Mouse (Mus musculus) hindbrain, embryonic 16.5 days (tissue): Measurements from ENCODE around the gene Ackr3. TPM values are rescaled to one million over a fixed set of nuclear protein-coding genes. Genes with fewer than 3 reads are reported as not detected.
A peak's percentile ranks its signal among the peaks of the same experiment; 100 is the strongest.

Source experiments
- ATAC-seq: fragments of 200-750 bp; cut with Nextera tagmentation; 2 replicates; pipeline ENCODE4 v1.8.0; 2017; ENCODE audit warnings: moderate TSS enrichment, moderate library complexity
- H3K27ac ChIP-seq: fragments of 300-500 bp; sonication (generic); 2 replicates; pipeline ENCODE4 v1.5.1; 2014; ENCODE audit warnings: low read depth, mild to moderate bottlenecking, control low read depth, low read length, moderate library complexity
- H3K27me3 ChIP-seq: fragments of 300-500 bp; sonication (generic); replicated peaks from 2 replicates; pipeline ENCODE4 v1.6.1; 2014; ENCODE audit warnings: low read length; ENCODE audit not compliant: control insufficient read depth, insufficient read depth
- H3K36me3 ChIP-seq: fragments of 300-500 bp; sonication (generic); 2 replicates; pipeline ENCODE4 v1.6.1; 2014; ENCODE audit warnings: mild to moderate bottlenecking, low read length, moderate library complexity, mixed read lengths; ENCODE audit not compliant: control insufficient read depth, insufficient read depth
- H3K4me1 ChIP-seq: fragments of 300-500 bp; sonication (generic); 2 replicates; pipeline ENCODE4 v1.6.1; 2014; ENCODE audit warnings: low read depth, low read length; ENCODE audit not compliant: control insufficient read depth, insufficient read depth
- H3K4me2 ChIP-seq: fragments of 300-500 bp; sonication (generic); 2 replicates; pipeline ENCODE4 v1.6.1; 2014; ENCODE audit warnings: mild to moderate bottlenecking, low read length, control low read depth, moderate library complexity
- H3K4me3 ChIP-seq: fragments of 300-500 bp; sonication (generic); 2 replicates; pipeline ENCODE4 v1.5.1; 2014; ENCODE audit warnings: mild to moderate bottlenecking, low read length, control low read depth, moderate library complexity
- H3K9ac ChIP-seq: fragments of 300-500 bp; sonication (generic); 2 replicates; pipeline ENCODE4 v1.6.1; 2014; ENCODE audit warnings: low read depth, mild to moderate bottlenecking, control low read depth, low read length, moderate library complexity
- H3K9me3 ChIP-seq: fragments of 300-500 bp; sonication (generic); 2 replicates; pipeline ENCODE4 v1.6.1; 2014; ENCODE audit warnings: mild to moderate bottlenecking, low read length, moderate library complexity; ENCODE audit not compliant: control insufficient read depth
- whole genome bisulfite sequencing: fragments of 180-500 bp; shearing (Covaris S2); extraction: QIAGEN DNeasy Blood & Tissue Kit; methylation state at CpG from one replicate; pipeline ENCODE4 v1.1.7; 2014; 5-methylcytosine and 5-hydroxymethylcytosine counted together
- polyA plus RNA-seq: library from polyadenylated mRNA; unstranded; fragments of >200 nt; fragmentation: Nextera tagmentation; extraction: Ambion mirVana; gene quantifications from 2 replicates; pipeline ENCODE4 v1.2.1, GENCODE M21; 2015

Gene Ackr3
- polyA plus RNA-seq, 1 experiment from 2014 or later = 10.8 TPM

DNA sequence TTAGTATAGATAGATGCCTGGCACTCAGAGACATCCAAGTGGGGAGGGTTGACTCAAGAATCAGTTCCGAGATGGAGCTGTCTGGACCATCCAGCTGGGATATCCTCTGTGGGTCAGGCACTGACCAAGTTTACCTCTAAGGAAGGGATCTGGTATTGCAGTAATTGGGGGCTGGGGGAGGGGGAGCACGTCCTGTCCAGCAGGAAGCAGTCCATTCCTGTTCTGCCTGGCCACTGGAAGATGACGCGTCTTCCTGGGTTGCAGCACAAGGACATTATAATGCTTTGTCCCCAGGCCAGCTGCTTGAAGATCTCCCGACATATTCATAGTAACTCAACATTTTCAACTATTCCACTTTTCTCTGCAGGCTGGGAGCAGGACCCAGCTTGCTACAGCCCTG lies 2.5 kb upstream of the Ackr3 start:
- no peak for ATAC-seq
- no peak overlapping the region for H3K4me2 ChIP-seq
- H3K4me1 ChIP-seq = peaks cover 25% of the 10 kb centered on the region
- peaks cover 3% of the 10 kb centered on the region for H3K27me3 ChIP-seq
- no peak overlapping the region for H3K9ac ChIP-seq
- H3K4me3 ChIP-seq = no peak overlapping the region
- 85% methylated on average over 5 of the region's 5 CpGs for WGBS
- no peaks in the 10 kb centered on the region for H3K9me3 ChIP-seq
- no peak overlapping the region for H3K27ac ChIP-seq
- H3K36me3 ChIP-seq = no peaks in the 10 kb centered on the region

DNA sequence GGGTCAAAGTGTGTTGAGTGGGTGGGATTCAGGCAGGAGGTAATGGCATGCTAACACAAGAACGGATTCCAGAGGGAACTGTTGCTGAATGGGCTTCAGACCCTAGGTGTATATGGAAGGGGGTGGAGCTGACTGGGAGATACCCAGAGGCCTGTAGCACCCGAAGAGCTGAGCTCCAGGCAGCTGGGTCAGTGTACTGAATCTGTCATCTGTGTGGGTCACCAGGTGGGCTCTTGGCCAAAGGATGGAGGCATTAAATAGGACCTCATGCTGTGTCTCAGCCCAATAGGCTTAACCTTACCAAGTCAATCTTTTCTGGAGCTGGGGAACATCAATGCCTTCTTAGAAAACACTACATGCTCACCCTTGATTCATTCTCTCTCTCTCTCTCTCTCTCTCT lies 2.1 kb upstream of the Ackr3 start:
- no peak overlapping the region for H3K27ac ChIP-seq
- H3K4me1 ChIP-seq = peaks cover 29% of the 10 kb centered on the region
- no peaks in the 10 kb centered on the region for H3K9me3 ChIP-seq
- peaks cover 3% of the 10 kb centered on the region for H3K27me3 ChIP-seq
- no peak overlapping the region for H3K9ac ChIP-seq
- no peak overlapping the region for H3K4me2 ChIP-seq
- WGBS = 49% methylated on average over 2 of the region's 2 CpGs
- no peak overlapping the region for H3K4me3 ChIP-seq
- no peaks in the 10 kb centered on the region for H3K36me3 ChIP-seq
- no peak for ATAC-seq

DNA sequence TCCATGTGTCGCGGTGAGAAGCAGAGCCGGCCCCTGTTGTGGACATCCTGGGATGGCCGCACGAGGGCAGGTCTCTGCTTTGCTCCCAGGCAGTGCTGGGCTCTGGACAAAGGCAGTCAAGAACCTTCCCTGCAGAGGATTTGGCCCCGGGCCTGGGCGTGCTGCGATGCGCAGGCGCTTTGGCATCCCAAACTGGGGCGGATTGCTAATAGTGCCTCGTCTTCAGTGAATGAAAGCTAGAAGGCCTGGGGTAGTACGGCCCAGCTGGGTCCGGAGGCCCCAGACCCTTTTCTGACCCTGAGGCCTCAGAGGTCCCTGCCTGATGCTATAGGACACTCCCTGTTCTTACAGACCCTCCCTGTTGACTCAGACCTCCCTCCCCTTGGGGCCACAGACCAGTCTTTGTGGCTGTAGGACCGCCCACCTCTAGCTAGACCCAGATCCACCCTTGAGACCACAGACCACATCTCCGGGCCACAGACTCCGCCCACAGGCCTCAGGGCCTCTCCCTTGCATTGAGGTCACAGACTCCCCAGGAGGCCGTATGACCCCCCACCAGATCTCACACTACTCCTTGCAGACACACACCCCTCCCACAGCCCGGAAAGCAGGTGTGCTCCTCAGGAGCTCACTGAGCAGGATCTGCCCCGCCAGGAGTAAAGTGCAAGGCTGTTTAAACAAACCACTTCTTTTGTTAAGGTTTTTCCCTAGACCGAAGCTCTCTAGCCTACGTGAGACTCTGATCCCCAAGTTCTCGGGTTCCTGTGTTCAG lies 1.4 kb upstream of the Ackr3 start:
- Histone ChIP-seq H3K27me3 (peaks cover 3% of the 10 kb centered on the region), H3K4me3 (no peak overlapping the region), H3K27ac (no peak overlapping the region), H3K4me1 (peaks cover 31% of the 10 kb centered on the region), H3K36me3 (no peaks in the 10 kb centered on the region), H3K9ac (peak overlapping the region; percentile 23), H3K9me3 (no peaks in the 10 kb centered on the region), H3K4me2 (peak overlapping the region; percentile 27)
- peak; percentile 70 for ATAC-seq
- WGBS = 6% methylated on average over 23 of the region's 23 CpGs

DNA sequence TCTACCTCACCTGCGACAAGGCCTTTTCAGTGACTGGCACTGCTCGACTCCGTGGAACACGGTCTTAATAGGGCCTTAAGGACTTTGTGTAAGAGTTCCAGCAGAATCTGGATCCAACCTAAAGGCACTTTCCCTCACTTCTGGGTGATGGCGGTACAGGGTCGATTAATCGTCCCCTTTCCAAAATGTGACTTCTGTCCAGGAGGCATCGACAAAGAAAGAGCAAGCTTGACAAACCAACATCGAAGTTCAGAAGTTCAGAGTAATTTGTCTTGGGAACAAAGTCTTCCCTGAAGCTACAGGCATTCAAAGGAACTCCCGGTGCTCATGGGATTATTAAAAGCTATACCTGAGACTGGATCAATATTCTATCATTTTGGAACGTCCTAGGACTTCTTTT lies 439 bp upstream of the Ackr3 start:
- H3K9ac ChIP-seq = peak overlapping the region; percentile 27; the same call in 1 of the 2 replicates
- peaks cover 38% of the 10 kb centered on the region for H3K4me1 ChIP-seq
- no peaks in the 10 kb centered on the region for H3K9me3 ChIP-seq
- H3K4me2 ChIP-seq = peak overlapping the region; percentile 70
- peaks cover 3% of the 10 kb centered on the region for H3K27me3 ChIP-seq
- no peaks in the 10 kb centered on the region for H3K36me3 ChIP-seq
- ATAC-seq = no peak
- H3K27ac ChIP-seq = no peak overlapping the region
- H3K4me3 ChIP-seq = peak overlapping the region; percentile 52
- 8% methylated on average over 11 of the region's 11 CpGs for WGBS

DNA sequence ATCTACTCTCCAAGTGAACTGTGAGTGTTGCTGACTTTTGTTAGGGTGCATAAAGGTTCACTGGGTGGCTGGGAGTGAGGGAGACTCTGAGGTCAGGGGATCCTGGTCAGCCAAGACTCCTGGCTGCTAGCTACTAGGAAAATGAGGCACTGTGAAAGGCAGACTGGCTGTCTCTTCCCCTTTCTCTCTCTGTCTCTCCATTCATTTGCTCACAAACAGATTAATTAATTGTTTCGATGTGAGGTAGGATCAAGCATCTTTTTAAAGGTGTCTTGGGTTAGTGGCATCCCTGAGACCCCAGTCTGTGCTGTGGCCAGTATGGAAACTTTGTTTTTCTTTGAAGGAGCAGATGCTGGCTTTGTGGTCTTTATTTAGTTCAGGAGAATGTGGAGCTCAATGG lies 1.0 kb downstream of the Ackr3 start:
- WGBS = 15% methylated on average over 1 of the region's 1 CpGs
- Histone ChIP-seq H3K36me3 (no peaks in the 10 kb centered on the region), H3K27me3 (peaks cover 3% of the 10 kb centered on the region), H3K4me1 (peaks cover 44% of the 10 kb centered on the region), H3K4me2 (peak overlapping the region; percentile 70), H3K4me3 (peak overlapping the region; percentile 52), H3K9ac (peak overlapping the region; percentile 70), H3K27ac (peak overlapping the region; percentile 62), H3K9me3 (no peaks in the 10 kb centered on the region)
- ATAC-seq = no peak; the same call in 1 of the 2 replicates

DNA sequence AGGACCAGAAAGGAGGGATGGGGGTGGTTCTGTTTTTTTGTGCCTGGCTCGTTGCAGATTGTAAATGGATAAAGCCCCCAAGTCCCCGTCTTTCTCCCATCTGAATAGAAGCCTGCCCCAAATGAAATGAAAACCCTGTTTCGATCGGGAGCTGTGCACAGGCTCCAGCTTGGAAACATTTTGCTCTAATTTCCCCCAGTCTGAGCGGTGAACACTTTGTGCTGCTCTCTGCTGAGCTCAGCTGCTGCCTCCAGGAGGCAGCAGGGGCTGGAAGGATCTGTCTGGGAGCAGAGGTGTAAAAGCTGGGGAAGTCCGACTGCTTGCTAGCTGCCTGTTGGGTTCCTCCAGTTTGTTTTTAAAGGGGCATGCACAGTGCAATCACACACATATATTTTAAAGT lies 1.4 kb downstream of the Ackr3 start:
- H3K4me1 ChIP-seq = peaks cover 44% of the 10 kb centered on the region
- H3K36me3 ChIP-seq = no peaks in the 10 kb centered on the region
- ATAC-seq = peak; percentile 75
- 3% methylated on average over 6 of the region's 6 CpGs for WGBS
- peak overlapping the region; percentile 70 for H3K9ac ChIP-seq
- H3K27ac ChIP-seq = peak overlapping the region; percentile 62
- no peaks in the 10 kb centered on the region for H3K9me3 ChIP-seq
- peak overlapping the region; percentile 70 for H3K4me2 ChIP-seq
- peaks cover 3% of the 10 kb centered on the region for H3K27me3 ChIP-seq
- H3K4me3 ChIP-seq = peak overlapping the region; percentile 52

DNA sequence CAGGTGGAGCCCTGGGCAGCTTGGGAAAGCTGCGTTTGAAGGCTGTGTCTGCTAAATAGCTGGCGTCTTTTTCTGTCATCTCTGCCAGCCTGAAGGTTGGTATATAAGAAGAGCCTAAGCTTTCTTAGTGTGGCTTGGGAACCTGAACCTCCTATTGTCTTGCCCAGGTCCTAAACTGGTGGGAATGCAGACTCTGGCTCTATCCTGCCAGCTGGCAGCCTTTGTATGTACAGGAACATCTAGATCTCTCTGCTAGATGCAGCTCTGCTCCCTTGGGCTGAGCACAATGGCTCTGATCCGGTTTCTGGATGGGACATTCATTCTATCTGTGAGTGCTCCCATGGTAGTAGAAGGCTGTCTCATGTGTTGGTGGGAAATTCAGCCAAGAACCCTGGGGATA lies 2.9 kb downstream of the Ackr3 start:
- H3K9me3 ChIP-seq = no peaks in the 10 kb centered on the region
- H3K4me1 ChIP-seq = peaks cover 48% of the 10 kb centered on the region
- 36% methylated on average over 3 of the region's 3 CpGs for WGBS
- H3K27me3 ChIP-seq = peaks cover 3% of the 10 kb centered on the region
- peak overlapping the region; percentile 15 for H3K4me3 ChIP-seq
- ATAC-seq = no peak
- peak overlapping the region; percentile 70 for H3K4me2 ChIP-seq
- H3K36me3 ChIP-seq = no peaks in the 10 kb centered on the region
- no peak overlapping the region for H3K27ac ChIP-seq
- H3K9ac ChIP-seq = peak overlapping the region; percentile 42; the same call in 1 of the 2 replicates

DNA sequence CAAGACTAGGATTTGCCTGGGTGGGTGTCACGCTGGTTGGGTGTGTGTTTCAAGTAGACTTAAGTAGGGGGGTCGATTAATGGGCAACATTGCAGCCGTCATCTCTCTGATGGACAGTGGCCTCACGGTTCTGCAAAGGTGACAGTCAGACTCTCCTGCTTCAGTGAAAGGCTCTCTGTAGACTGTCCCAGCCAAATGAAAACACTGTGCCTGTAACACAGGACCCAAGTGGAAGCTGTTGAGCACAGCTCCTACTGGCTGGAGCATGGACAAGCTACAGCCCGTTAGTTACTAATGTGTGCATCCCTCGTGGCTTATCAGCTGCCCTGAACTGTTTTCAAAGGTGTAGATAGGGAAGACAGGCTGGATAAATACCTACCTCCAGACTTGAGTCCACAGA lies 3.5 kb downstream of the Ackr3 start:
- Histone ChIP-seq H3K27ac (no peak overlapping the region), H3K4me2 (peak overlapping the region; percentile 70), H3K4me1 (peaks cover 44% of the 10 kb centered on the region), H3K36me3 (no peaks in the 10 kb centered on the region), H3K9ac (no peak overlapping the region), H3K27me3 (peaks cover 3% of the 10 kb centered on the region), H3K9me3 (no peaks in the 10 kb centered on the region), H3K4me3 (peak overlapping the region; percentile 15)
- WGBS = 47% methylated on average over 6 of the region's 6 CpGs
- ATAC-seq = no peak

DNA sequence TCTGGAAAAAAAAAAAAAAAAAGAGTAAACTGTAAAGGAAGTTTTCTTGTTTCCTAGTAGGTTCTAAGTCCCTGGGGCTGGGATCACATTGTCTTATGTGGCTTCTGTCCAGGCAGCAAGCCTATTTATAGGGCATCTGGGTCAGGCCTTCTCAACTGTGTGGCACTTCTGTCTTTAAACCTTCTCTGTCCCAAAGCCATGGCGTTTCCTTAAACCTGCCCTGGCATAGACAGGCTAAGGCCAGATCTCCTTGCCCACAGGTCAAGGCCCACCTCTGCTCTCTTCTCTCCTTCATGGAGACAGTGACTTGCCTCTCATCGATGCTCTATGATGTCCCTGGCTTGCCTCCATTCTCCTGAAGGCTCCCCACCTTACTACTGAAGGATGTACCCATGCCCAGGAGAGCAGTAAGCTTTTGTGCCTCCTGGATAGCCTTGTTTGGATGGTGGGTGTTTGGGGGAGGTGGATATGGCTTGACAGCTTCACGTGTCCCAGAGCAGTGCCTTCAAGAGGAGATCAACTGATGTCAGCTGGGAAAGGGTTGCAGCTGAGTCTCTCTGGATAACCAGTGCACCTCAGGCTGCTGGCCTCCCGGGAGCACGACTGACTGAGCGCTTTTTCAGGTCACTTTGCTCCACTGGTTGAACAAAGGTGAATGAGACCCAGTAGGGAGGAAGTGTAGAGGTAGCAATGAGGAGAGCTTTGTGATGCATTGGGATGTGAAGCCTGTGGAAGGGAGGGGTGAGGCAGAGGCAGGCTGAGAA lies 4.1 kb downstream of the Ackr3 start:
- ATAC-seq = no peak
- Histone ChIP-seq H3K9ac (no peak overlapping the region), H3K36me3 (no peaks in the 10 kb centered on the region), H3K27me3 (no peaks in the 10 kb centered on the region; the same call in 1 of the 2 replicates), H3K4me3 (no peak overlapping the region), H3K27ac (no peak overlapping the region), H3K9me3 (no peaks in the 10 kb centered on the region), H3K4me1 (peaks cover 39% of the 10 kb centered on the region), H3K4me2 (peak overlapping the region; percentile 33)
- 46% methylated on average over 6 of the region's 6 CpGs for WGBS
